Mouse (Mus musculus): ENCODE results near the gene B4galt5.

- TF ChIP-seq CTCF (IDR thresholded peaks at IDR 0.05; ENCODE audit: low read depth) (no peak), EP300 (IDR thresholded peaks at IDR 0.05; ENCODE audit: low read depth) (no peak)
These were observed 94.2 kb downstream of the B4galt5 start for GRCm38 (mm10) chr2:167254808-167255207.

All from heart, postnatal 0 days (tissue).